Mouse (Mus musculus) thymus, postnatal 14 days (tissue): ENCODE results near the gene Cd28.

Experiments used
- DNase-seq: peaks from one replicate; pipeline ENCODE4 v3.0.0; 2021

Cd28 gene

DNA sequence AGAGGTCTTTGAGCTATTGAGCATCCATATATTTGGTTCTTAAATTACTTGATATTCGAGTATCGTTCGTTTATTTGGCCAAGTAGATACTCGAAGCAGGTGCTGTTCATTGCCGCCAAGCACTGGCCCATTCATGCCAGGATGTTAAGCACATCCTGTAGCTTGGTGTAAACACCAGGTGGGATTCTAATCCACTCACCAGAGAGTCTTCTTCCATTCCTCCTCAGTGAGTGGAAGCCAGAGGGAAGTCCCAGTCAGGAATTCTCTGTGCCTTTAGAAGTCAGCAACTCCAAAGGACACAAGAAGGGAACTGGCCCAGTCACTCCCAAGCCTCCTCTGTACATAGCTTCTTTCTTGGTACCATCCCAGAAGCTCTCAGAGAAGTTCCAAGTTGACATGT, at the start of gene Cd28:
TSS of gene Cd28 (plus strand) at position 234 of the 400 bp plus-strand sequence.
- DNase-seq = no peak

DNA sequence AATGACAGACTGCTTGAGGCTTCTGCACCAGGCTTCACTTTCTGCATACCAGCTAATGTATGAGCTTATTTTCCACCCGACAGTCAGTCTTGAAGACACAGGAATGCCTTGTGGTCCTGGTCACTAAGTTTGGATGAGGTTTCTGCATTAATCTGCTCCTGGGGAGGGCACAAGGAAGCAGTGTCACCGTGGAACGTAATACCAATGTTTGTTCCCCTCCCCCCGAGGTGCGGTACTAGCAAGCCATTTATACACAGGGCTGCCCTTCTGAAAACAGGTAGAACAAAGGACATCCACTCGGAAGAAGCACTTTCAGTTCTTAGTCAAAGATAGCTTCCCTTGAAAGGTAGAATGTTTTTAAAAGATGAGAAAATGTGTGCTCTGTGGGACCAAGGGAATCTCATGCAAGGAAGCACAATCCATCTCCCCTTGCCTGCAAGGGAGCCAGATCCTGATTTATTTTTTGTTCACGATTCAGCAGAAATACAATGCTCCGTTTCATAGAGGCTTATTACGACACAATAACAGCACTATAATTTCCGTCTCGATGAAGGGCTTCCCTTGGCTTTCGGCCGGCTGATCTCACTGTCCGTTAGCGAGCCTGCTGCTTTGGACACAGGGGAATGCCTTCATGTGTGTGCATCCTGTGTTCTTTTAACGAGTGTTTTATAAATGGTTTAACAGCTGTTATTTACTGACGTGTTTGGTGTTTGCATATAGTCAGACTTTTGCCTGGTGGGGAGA, 48.6 kb upstream of the Cd28 start:
- DNase-seq = no peak

DNA sequence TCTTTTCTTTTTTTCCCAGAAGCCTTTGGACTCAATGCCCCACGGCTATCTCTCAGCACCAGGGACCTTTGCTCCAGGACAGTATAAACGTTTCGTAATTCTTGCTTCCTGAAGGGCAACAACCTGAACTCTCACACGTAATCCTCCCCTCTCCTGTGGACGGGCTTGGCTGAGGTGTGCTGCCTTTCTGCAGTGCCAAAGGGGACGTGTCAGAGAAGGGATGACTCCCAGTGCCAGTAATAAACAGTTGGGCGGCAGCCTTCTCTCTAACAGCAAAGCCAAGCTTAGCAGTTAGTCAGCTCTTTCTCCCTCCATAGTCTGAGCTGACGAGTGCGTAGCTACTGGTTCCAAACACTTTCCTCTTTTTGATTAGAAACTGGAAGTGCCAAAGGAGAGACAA, 47.6 kb upstream of the Cd28 start:
- DNase-seq = no peak

DNA sequence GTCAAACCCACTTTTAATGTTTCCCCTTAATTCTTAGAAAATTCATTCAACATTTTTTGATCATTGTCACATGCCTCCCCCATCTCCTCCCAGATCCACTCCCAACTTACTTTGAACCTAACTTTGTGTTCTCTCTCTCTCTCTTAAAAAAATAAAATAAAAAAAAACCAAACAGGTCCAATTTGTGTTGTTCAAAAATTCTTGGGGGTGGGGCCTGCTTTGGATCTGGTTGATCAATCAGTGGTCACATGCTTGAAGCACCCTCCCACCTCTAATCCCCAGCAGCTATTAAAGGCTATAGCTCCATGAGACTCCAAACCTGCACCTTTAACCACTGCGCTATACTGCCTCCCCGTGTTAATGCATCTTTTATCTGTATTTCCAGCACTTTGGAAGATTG, 46.9 kb upstream of the Cd28 start:
- DNase-seq = no peak

DNA sequence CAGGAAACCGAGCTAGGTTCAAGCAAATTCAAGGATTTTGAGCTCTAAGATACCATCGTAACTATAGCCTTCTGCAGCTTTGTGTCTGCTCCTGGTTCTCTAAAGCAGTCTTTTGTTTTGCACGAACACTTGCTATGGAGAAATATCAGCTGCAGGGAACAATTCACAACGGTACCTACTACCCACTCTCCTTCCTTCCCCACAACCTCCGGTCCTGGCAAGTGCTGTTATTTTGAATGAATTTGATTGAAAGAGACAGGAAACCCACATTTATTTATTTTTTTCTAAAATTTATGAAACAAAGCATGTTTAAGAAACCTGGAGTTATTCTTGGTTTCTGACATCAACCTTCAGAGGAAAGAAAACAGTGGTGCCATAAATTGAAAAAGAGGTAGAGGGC, 46.4 kb upstream of the Cd28 start:
- no peak for DNase-seq

DNA sequence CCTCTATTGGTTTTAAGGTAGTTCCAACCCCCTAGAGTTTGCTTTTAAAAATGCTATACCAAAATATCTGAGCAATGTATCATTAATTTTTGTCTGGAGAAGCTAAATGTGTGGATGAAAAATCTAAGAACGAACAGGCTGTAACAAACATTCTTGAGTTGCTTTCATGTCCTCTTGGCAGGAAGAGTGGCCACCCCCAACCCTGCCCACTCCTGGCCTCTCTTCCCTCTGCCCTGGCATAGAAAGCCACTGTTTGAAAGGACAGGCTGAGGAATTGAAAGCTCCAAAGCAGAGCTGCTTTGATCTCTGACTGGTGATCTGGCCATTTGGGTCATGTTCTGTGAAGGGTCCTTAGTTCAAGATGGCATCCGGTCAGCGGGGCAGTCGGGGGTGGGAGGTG, 32.8 kb upstream of the Cd28 start:
- DNase-seq = no peak

DNA sequence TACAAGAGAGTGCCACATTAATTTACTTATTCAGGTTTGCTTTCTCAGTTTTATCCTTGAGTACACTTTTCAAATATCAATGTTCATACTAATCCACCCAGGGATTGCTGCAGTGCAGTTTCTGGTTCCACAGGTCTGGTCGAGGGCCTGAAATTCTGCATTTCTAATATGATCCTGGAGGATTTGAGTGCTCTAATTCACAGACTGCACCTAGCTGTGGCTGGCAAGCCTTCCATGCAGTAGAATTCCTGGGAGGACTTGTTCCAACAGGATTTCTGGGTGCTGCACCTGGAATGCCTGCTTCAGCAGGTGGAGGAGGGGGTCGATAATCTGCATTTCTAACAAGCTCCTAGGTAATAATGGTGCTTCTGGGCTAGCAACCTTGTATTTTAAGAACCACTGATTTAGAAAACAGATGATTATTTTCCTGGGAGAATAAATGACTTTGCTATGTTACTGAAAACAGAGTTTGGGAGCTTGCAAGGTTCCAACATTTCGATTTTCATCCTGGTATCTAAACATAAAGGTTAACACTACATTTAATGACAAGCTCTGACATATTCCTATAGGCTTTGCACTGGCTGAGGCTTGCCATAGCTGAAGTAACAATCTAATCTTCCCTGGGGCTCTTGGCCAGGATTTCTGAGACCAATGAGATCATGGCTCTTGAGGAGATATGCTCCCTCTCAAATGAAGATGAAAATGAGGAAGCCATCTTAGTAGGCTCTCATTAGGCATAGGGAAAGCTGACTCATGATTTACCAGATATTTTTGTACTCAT, 20.3 kb upstream of the Cd28 start:
- DNase-seq = no peak

DNA sequence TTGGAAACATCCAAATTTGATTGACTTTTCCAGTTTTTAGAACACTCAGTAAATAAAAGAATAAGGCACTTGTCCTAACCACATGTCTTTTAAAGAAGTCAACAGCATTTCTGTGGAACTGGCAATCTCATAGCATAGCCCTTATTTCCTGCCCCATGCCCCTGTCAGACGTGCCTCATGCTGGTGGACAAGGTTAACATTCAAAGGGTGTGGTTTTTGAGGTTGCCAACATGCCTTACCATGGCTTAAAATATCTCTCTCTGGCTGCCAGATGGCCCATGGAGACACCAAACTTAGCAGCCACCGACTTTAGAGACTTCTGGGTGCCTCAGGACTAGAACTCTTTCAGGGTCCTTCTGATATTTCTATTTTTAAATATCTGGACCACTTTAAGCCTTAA, 14.0 kb upstream of the Cd28 start:
- DNase-seq = peak; percentile 34

DNA sequence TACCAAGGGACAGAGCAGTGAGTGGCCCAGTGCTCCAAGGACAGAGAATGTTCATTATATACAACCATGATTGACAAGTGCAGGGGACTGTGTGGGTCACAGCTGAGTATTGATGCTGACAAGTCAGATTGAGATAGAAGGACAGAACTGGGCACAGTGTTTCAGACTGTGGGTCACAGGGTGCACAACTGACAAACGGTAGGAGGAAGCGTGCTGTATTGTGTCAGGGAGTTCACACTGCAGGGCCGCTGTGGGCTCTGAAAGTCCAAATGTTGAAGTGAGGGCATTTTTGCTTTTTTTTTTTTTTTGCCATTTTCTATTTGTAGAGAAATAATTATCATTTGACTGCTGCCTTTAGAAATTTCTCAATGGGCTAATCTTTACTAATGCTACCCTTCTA, 3.4 kb upstream of the Cd28 start:
- DNase-seq = no peak

DNA sequence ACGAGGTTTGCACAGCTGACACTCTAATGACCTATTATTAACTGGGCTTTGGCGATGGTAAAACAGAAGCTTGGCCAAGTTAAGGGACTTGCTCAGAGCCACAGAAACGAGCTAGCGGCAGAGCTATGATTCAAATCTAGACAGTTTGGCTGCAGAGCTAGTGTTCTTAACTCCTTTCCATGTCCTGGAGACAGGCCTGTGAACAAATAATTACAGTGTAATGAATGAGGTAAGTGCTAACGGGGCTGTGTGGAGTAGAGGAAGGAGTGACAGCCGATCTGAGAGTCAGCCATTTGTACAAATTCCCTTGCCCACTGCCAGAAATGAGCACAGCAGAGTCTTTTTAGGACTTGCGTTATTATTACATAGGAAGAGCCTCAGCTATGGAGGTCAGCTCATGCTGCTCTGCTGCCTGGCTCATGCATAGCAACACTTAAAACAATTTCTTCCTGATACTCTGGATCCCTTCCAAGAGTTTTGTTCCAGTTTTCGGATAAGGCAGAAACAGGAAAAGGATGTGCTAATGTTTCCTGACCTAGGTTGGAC, 876 bp upstream of the Cd28 start:
- DNase-seq = no peak

DNA sequence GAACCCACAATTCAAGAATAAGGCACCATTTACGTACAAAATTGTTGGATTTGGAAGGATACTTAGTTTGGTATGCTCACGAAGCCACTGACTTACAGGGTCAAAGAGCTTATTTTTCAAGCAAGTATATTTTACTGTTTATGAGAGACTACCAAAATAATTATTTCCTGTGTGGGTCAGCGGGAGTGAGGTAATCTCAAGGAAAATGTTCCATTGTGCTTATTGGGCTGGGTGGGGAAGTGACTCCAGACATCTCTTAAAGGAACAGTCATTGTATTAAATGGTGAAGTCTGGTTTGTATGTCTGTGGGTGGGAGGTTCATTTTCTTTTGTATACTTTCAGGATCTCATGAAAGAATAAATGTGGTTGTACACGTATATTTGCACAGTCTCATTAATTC, 2.0 kb downstream of the Cd28 start:
- DNase-seq = no peak

DNA sequence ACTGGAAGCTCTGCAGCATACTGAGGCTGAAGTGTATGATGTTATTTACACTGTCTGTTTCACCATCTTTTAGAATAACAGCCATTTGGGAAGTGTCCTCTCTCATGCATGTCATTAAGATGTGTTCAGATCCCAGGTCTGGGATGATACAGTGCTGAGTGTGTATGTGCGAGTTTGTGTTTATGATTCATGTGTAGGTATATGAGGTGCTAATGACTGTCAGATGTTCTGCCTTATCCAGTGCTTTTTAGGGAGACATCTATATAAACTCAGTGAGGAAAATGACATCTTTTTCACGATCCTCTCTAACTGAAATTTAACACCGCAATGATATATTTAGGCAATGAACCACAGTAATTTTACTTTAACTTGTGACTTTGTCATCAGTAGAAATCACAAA, 7.0 kb downstream of the Cd28 start:
- DNase-seq = no peak

DNA sequence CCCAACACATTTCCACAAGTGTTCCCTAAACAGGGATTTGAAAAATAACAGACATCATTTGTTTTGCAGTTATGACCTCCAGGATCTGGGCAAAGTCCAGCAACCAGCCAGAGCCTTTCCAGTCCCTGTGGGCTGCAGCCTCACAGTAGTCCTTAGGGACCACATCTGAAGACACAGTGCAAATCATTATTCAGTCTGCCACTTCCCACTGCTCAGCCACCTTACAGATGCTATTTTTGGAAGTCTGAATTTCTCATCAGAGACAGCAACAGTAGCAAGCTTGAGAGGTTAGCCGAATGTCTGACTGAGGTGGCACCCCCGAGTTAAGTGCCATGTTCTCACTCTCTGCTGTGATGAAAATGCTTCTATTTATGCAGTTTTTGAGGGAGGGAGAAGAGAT, 15.3 kb downstream of the Cd28 start:
- no peak for DNase-seq

DNA sequence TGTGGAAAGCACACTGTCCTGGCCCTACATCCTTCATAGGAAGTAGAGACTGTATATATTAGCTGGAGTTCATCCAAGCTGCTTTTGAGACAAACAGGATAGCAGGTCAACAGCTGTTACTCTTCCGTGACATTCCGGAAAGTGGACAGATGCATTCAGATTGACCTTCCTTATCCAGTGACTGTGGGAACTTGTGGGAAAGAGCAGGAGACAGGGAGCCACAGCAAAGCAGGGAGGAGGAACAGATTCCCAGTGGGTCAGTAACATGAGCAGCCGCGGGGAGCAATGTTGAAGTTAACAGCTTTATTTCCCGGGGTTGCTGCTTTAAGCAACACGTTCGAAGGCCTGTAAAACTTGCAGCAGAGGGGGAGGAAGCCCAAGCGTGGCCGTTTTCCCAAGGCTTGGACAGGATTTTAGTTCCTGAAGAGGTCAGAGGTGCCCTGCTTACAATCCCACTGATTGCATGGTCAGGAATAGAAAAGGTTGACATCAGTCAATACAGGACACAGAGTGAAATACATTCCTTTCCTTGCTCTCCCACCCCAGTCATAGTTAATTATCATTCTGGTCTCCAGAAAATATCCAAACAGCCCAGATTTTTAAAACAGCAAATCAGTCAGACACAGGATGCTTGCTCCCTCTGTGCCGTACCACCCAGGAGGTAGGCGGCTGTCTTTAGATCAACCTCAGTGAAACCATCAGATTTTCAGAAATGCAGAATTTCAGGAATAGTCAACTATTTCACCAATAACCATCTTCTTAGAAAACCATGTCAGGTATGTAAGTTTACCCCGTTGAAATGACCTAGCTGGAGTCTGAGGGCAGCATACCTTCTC, 18.7 kb downstream of the Cd28 start:
- DNase-seq = no peak

DNA sequence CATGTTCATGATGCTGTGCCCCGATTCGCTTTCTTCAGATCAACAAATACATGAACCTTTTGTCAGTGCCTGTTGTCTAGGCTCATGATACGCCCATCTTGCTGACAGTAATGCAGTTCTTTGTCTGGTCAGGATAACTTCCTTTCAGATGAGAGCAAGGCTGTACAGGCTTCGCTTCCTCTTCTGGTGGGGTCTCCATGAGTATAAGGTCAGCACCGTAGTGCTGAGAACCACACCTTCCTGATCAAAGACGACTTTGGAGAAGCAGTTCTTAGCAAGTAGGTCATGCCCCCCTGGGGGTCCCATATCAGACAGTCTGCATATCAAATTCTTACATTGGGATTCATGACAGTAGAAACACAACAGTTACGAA, 19.3 kb downstream of the Cd28 start:
- DNase-seq = no peak

DNA sequence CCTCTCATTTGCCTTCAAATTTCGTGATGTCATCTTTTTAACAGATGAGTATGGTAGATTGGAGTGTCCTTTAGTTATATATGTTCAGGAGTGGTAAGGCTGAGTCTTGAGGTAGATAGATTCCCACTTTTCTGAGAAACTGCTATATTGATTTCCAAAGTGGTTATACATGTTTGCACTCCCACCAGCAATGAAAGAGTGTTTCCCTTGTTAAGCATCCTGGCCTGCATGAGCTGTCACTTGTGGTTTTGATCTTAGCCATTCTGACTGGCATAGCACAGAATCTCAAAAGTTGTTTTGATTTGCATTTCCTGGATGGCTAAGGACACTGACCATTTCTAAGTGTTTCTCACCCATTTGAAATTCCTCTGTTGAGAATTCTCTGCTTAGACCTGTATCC, 27.7 kb downstream of the Cd28 start:
- no peak for DNase-seq

DNA sequence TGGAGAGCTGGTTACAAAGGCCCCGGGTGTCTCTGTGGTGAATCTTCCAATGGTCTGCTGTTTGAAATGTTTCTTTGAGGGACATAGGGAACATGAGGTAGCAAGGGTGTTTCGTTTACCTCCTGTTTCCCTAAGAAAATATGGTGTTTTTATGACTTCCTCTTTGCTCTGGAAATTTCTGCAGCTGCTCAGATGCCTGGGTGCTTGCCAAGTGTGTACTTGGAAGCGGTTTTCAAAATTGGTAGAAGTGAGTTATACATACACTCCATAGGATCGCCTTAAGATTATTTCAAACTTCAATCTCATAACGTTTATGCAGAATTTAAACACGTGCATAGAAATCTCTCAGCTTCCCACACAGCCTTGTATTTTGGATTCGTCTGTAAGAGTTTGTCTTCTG, 29.1 kb downstream of the Cd28 start:
- DNase-seq = peak; percentile 40

DNA sequence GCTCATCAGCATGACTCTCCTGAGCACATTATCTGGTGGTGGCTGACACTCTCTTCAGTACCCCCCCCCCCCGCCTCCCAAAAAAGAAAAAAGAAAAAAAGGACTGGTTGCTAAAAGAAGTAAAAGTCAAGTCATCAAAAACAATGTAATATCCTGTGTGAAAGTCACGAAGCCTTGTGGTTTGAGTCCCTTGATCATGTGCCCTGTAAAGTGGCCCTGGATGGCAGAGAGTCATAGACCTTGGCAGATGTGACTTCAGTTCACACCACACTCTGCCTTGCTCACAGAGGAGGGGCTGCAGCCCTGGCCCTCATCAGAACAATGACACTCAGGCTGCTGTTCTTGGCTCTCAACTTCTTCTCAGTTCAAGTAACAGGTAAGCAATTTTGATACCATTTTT, 29.6 kb downstream of the Cd28 start:
- peak; percentile 84 for DNase-seq

DNA sequence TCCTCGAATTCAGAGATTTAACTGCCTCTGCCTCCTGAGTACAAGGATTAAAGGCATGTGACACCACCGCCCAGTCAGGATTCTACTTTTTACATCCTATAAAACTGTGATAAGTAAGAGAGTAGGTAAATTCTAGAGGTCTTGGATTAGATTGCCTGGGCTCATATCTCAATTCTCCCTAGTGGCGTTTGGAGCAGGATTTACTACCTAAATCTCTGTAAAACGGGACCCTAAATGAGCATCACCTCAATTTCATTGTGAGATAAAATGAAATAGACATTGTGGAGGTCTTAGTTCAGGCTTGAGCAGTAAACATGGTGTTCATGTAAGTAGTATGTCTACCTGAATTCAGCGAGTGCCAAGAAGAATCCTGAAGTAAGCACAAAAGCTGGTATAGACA, 30.3 kb downstream of the Cd28 start:
- DNase-seq = no peak

DNA sequence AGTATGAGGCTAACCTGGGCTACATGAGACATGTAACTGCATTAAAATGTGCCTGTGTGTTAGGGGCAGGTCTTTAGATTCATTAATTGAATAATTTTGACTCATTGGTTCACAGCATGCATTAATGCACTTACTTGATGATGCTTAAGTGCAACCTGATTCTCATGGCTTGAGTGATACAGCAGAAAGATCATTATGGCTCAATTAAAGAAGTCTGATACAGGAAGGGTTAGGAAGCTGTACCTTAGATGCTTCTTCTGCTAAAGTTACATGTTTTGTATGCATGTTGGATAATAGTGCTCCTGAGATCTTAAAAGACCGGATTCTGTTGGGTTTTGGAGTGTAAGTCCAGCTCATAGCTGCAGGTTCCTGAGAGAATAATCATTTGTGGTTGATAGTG, 31.7 kb downstream of the Cd28 start:
- DNase-seq = no peak

DNA sequence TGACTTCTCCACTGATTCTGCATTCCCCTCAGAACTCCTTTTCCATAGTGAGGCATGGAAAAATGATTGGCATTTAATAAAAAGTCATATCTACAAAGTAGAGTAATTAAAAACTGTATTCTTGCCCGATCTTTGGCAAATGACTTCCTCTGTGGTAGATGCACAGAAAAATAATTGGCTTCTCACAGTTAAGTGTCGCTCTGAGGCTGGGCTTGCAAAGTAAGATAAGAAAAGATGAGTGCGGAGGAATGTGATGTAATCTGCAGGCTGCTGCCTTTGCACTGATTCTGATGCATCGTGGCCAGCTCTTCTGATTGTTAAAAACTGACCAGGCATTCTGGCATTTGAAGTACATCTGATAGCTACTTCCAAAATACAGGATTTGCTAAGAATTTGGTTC, 32.3 kb downstream of the Cd28 start:
- peak; percentile 37 for DNase-seq

DNA sequence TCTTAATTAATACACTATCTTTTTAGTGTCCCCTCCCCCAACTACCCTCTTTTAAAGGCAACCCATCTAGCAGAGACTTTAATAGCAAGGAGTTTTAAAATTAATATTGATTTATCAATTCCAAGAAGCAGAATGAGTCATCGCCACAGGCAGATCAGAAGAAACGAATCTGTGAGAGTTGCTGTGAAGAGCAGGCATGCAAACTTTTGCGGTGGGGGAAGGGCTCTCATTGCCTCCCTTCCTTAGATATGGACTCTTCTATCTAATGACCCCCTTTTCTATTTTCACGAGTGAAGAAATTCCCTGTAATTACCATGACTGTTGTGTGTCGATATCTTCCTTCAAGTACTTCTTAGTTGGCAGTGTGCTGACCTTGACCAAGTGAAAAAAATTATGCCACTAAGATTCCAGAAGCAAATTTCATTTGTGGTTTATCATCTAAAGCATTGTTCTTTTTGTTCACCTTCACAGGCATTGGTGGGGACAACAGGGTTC, 32.8 kb downstream of the Cd28 start:
- peak; percentile 44 for DNase-seq

DNA sequence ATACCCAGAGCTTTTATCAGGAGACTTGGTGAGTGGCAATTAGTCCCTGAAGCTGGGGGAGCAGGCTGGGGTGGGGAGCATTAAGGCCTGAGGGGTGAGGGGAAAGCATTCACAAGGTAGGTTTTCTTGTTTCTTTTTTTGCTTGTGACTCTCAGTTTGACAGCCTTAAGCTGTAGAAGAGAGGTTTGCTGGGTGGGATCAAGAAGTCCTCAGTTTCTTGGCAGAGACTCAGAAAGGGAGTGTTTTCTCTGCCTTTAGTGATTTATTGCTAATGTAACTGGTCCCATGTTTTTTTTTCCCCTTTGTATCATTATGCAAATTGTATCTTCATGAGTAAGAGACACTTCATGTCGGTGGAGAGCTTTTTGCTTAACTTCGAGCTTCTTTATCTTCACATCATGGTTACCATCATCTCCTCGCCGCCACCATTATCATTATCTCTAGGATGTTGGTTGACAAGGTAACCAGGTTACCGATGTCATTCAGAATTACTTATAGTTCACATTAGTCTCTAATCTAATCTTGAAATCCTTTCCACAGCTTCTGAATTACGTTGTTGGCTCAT, 33.7 kb downstream of the Cd28 start:
- no peak for DNase-seq
